Mouse (Mus musculus) E14TG2a.4 (cell line): ENCODE results near the gene Tmem30b.

Experiments used
- CTCF ChIP-seq: conservative IDR thresholded peaks from 2 replicates; pipeline ENCODE4 v1.5.1; 2014; ENCODE audit warnings: low read length
- NANOG ChIP-seq: IDR thresholded peaks from 2 replicates; pipeline ENCODE4 v1.6.1; 2014; ENCODE audit warnings: borderline replicate concordance, low read length, mixed read lengths

GRCm38 (mm10) chr12:73585241-73585801 is 39.1 kb upstream of the Tmem30b start:
- no peak for TF ChIP-seq CTCF
- TF ChIP-seq NANOG, result no peak
